Mouse (Mus musculus) forebrain, embryonic 12.5 days (tissue): ENCODE results near the gene Palmd. TPM values are rescaled to one million over a fixed set of nuclear protein-coding genes. Genes with fewer than 3 reads are reported as not detected.

Experiments
- ATAC-seq: fragments of 200-750 bp; cut with Nextera tagmentation; 2 replicates; pipeline ENCODE4 v1.8.0; 2017; ENCODE audit warnings: moderate TSS enrichment; ENCODE audit not compliant: low FRiP score
- H3K27ac ChIP-seq: fragments of 300-500 bp; sonication (generic); 2 replicates; pipeline ENCODE4 v1.5.1; 2016; ENCODE audit warnings: mild to moderate bottlenecking
- H3K27me3 ChIP-seq: fragments of 300-500 bp; sonication (generic); 2 replicates; pipeline ENCODE4 v1.6.1; 2016; ENCODE audit warnings: mild to moderate bottlenecking
- H3K36me3 ChIP-seq: fragments of 300-500 bp; sonication (generic); replicated peaks from 2 replicates; pipeline ENCODE4 v1.6.1; 2016; ENCODE audit warnings: mild to moderate bottlenecking
- H3K4me1 ChIP-seq: fragments of 300-500 bp; sonication (generic); 2 replicates; pipeline ENCODE4 v1.6.1; 2016
- H3K4me2 ChIP-seq: fragments of 300-500 bp; sonication (generic); 2 replicates; pipeline ENCODE4 v1.6.1; 2016; ENCODE audit warnings: mild to moderate bottlenecking, moderate library complexity
- H3K4me3 ChIP-seq: fragments of 300-500 bp; sonication (generic); replicated peaks from 2 replicates; pipeline ENCODE4 v1.5.1; 2016; ENCODE audit warnings: mild to moderate bottlenecking
- H3K9ac ChIP-seq: fragments of 300-500 bp; sonication (generic); 2 replicates; pipeline ENCODE4 v1.6.1; 2016; ENCODE audit warnings: mild to moderate bottlenecking
- H3K9me3 ChIP-seq: fragments of 300-500 bp; sonication (generic); 2 replicates; pipeline ENCODE4 v1.6.1; 2016
- WGBS: fragments of 180-500 bp; shearing (Covaris S2); methylation state at CpG from one replicate; pipeline ENCODE4 v1.1.7; 2016; 5-methylcytosine and 5-hydroxymethylcytosine counted together
- polyA plus RNA-seq: library from polyadenylated mRNA; unstranded; fragments of >200 nt; fragmentation: Nextera tagmentation; extraction: Ambion mirVana; gene quantifications from 2 replicates; pipeline ENCODE4 v1.2.1, GENCODE M21; 2016

Palmd gene
- polyA plus RNA-seq, 1 experiment from 2014 or later = 7.0 TPM

DNA sequence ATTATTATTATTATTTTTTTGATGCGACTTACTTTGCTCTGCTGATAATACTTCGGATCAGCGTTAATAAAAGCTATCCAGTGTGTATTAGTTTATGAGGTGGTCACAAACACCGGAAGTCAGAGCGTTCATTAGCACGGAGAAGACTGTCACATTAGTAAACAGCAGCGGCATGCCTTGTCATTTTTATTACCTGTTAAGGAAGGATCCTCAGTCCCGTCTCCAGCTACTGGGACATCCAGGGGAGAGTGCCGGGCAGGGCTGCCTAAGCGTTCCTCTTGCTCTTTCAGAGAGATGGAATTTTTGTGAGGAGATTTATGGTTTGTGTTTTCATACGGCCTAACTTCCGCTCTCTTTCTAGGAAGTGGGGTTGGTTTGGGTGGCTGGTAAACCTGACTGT is 45.7 kb downstream of the Palmd start:
- H3K4me2 ChIP-seq = no peak overlapping the region

DNA sequence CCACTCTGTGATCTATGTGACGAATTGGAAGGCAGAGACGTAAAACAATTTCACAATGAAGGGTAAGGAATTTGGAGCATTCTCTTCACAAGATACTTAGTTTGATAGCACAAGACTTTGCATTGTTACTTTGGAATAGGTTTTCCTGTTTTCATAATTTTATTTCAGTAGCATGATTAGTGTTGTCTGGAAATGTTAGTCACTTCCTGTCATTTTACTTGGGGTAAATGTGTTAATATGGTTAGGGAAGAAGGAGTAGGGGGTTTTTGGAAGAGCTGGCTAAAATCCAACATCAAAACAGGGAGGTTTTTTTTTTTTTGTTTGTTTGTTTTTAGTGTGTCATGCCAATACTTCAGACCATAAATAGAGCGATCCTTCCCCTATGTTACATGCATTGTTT is 47.3 kb downstream of the Palmd start:
- no peak overlapping the region for H3K27ac ChIP-seq
- no peak for ATAC-seq
- H3K4me3 ChIP-seq = no peak overlapping the region
- no peak overlapping the region for H3K4me2 ChIP-seq
- H3K4me1 ChIP-seq = no peaks in the 10 kb centered on the region
- WGBS = 90% methylated on average over 3 of the region's 3 CpGs
- no peak overlapping the region for H3K9ac ChIP-seq
- no peaks in the 10 kb centered on the region for H3K36me3 ChIP-seq
- H3K27me3 ChIP-seq = no peaks in the 10 kb centered on the region
- no peaks in the 10 kb centered on the region for H3K9me3 ChIP-seq

More for the DNA sequence above, 45.7 kb downstream of the Palmd start:
- 92% methylated on average over 12 of the region's 12 CpGs for WGBS
- no peaks in the 10 kb centered on the region for H3K27me3 ChIP-seq
- H3K36me3 ChIP-seq = no peaks in the 10 kb centered on the region
- H3K9me3 ChIP-seq = no peaks in the 10 kb centered on the region
- H3K9ac ChIP-seq = no peak overlapping the region
- H3K27ac ChIP-seq = no peak overlapping the region
- H3K4me3 ChIP-seq = no peak overlapping the region
- no peaks in the 10 kb centered on the region for H3K4me1 ChIP-seq
- ATAC-seq = no peak

GRCm38 (mm10) chr3:116917016-116917415 is 51.8 kb downstream of the Palmd start:
- Histone ChIP-seq H3K36me3 (no peaks in the 10 kb centered on the region), H3K27me3 (no peaks in the 10 kb centered on the region), H3K27ac (no peak overlapping the region), H3K9me3 (no peaks in the 10 kb centered on the region), H3K4me3 (no peak overlapping the region), H3K4me2 (no peak overlapping the region), H3K9ac (no peak overlapping the region), H3K4me1 (no peaks in the 10 kb centered on the region)
- ATAC-seq = no peak
- WGBS = 85% methylated on average over 4 of the region's 4 CpGs

DNA sequence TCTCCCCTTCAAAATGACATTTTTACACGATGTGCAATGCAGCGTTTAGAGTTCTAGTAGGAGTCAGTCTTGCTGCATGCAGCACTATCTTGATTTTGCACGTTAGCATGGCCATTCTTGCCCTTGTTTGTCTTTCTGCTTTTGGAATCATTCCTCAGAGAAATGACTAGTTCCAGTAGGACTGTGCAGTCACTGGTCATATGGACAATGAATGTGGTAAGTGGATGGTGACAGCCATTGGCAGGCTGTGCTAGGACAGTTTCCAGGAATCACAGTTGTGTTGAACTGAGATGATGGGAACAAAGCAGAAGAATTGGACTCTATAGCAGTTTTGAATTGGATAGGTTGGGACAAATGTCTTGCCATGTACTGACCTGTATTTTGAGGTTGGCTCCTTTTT is 53.9 kb downstream of the Palmd start:
- H3K4me3 ChIP-seq = no peak overlapping the region
- no peaks in the 10 kb centered on the region for H3K36me3 ChIP-seq
- H3K9ac ChIP-seq = no peak overlapping the region
- no peak for ATAC-seq
- no peaks in the 10 kb centered on the region for H3K4me1 ChIP-seq
- 86% methylated on average over 3 of the region's 3 CpGs for WGBS
- no peaks in the 10 kb centered on the region for H3K9me3 ChIP-seq
- H3K4me2 ChIP-seq = no peak overlapping the region
- H3K27me3 ChIP-seq = no peaks in the 10 kb centered on the region
- H3K27ac ChIP-seq = no peak overlapping the region

GRCm38 (mm10) chr3:116914374-116914773 is 54.4 kb downstream of the Palmd start:
- WGBS = 90% methylated on average over 6 of the region's 6 CpGs
- Histone ChIP-seq H3K27ac (no peak overlapping the region), H3K9me3 (no peaks in the 10 kb centered on the region), H3K4me3 (no peak overlapping the region), H3K9ac (no peak overlapping the region), H3K4me1 (no peaks in the 10 kb centered on the region), H3K36me3 (no peaks in the 10 kb centered on the region), H3K27me3 (no peaks in the 10 kb centered on the region), H3K4me2 (no peak overlapping the region)
- no peak for ATAC-seq

- Histone ChIP-seq H3K4me3 (no peak overlapping the region), H3K4me2 (no peak overlapping the region), H3K27ac (no peak overlapping the region), H3K9me3 (no peaks in the 10 kb centered on the region), H3K36me3 (no peaks in the 10 kb centered on the region), H3K4me1 (peaks cover 6% of the 10 kb centered on the region; the same call in 1 of the 2 replicates), H3K9ac (no peak overlapping the region), H3K27me3 (no peaks in the 10 kb centered on the region)
- no peak for ATAC-seq
- 77% methylated on average over 9 of the region's 9 CpGs for WGBS
These were observed 62.2 kb downstream of the Palmd start for GRCm38 (mm10) chr3:116906596-116906995.

DNA sequence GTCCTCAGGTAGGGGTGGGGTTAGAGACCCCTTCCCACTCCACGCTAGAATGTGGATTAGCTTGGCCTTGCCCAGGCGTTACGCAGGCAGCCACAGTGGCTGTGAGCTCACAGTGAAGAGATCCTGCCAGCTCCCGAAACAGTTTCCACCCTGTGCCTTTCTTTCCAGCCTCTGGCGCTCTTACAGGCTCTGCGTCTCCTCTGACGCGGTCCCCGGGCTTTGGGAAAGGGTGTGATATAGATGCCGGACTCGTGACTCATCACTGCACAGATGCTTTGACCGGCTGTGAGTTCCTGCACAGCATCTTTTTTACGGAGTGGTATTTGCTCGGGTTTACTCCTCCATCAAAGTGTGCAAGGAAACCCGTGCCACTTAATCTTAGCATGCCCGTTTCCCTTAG is 62.9 kb downstream of the Palmd start:
- Histone ChIP-seq H3K36me3 (no peaks in the 10 kb centered on the region), H3K27ac (no peak overlapping the region), H3K4me2 (no peak overlapping the region), H3K4me1 (peaks cover 6% of the 10 kb centered on the region; the same call in 1 of the 2 replicates), H3K4me3 (no peak overlapping the region), H3K9ac (no peak overlapping the region), H3K9me3 (no peaks in the 10 kb centered on the region), H3K27me3 (no peaks in the 10 kb centered on the region)
- 90% methylated on average over 16 of the region's 16 CpGs for WGBS
- no peak for ATAC-seq

GRCm38 (mm10) chr3:116904158-116904557 is 64.6 kb downstream of the Palmd start:
- no peaks in the 10 kb centered on the region for H3K27me3 ChIP-seq
- no peak overlapping the region for H3K27ac ChIP-seq
- H3K4me1 ChIP-seq = peaks cover 6% of the 10 kb centered on the region; the same call in 1 of the 2 replicates
- H3K4me3 ChIP-seq = no peak overlapping the region
- H3K36me3 ChIP-seq = no peaks in the 10 kb centered on the region
- H3K9ac ChIP-seq = no peak overlapping the region
- WGBS = 19% methylated on average over 6 of the region's 6 CpGs
- no peak overlapping the region for H3K4me2 ChIP-seq
- H3K9me3 ChIP-seq = no peaks in the 10 kb centered on the region
- ATAC-seq = peak; percentile 58; the same call in 1 of the 2 replicates

DNA sequence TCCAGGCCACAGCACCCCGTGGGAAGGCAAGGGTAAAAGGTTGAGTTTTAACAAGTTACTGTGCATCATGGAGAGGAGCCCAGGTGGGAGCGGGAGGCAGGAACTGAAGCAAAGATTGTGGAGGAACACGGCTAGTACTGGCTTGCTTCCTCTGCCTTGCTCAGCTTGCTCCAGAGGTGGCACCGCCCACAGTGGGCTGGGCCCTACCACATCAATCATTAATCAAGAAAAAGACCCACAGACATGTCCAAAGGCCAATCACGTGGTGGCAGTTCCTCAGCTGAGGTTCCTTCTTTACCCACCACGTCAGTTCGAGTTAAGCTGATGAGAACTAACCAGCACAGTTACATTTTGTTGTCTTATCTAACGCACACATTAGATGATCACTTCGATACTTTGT is 75.9 kb downstream of the Palmd start:
- Histone ChIP-seq H3K9ac (no peak overlapping the region), H3K27me3 (no peaks in the 10 kb centered on the region), H3K9me3 (no peaks in the 10 kb centered on the region), H3K4me2 (no peak overlapping the region), H3K27ac (no peak overlapping the region), H3K36me3 (no peaks in the 10 kb centered on the region), H3K4me3 (no peak overlapping the region), H3K4me1 (peaks cover 11% of the 10 kb centered on the region)
- ATAC-seq = no peak
- 88% methylated on average over 9 of the region's 9 CpGs for WGBS

DNA sequence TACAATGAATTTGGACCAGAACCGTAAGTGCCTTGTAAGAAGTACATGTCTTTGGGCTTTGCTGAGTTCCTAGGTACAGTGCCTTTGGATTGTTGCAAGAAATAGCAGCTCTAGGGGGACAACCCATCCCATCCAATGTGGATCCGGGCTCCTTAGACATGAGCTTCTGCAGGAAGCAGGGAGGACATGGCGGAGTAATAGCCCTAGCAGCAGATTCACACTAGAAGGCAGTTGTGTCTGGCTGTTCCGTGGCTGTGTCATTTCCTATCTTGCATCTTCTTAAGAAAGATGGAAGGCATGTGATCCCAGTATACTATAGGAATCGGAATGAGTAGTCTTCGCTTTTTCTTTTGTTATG is 76.6 kb downstream of the Palmd start:
- Histone ChIP-seq H3K27me3 (no peaks in the 10 kb centered on the region), H3K9me3 (no peaks in the 10 kb centered on the region), H3K9ac (no peak overlapping the region), H3K4me1 (peaks cover 11% of the 10 kb centered on the region), H3K27ac (no peak overlapping the region), H3K4me3 (no peak overlapping the region), H3K4me2 (peak overlapping the region; percentile 15; the same call in 1 of the 2 replicates), H3K36me3 (no peaks in the 10 kb centered on the region)
- ATAC-seq = peak; percentile 20; the same call in 1 of the 2 replicates
- 85% methylated on average over 6 of the region's 6 CpGs for WGBS

- no peaks in the 10 kb centered on the region for H3K9me3 ChIP-seq
- WGBS = 54% methylated on average over 17 of the region's 17 CpGs
- peak; percentile 77; the same call in 1 of the 2 replicates for ATAC-seq
- H3K27me3 ChIP-seq = no peaks in the 10 kb centered on the region
- no peak overlapping the region for H3K4me3 ChIP-seq
- H3K27ac ChIP-seq = no peak overlapping the region
- no peak overlapping the region for H3K9ac ChIP-seq
- H3K4me2 ChIP-seq = peak overlapping the region; percentile 15; the same call in 1 of the 2 replicates
- no peaks in the 10 kb centered on the region for H3K36me3 ChIP-seq
- H3K4me1 ChIP-seq = peaks cover 11% of the 10 kb centered on the region
These were observed 77.2 kb downstream of the Palmd start for GRCm38 (mm10) chr3:116891436-116892205.

- Histone ChIP-seq H3K9ac (no peak overlapping the region), H3K4me3 (no peak overlapping the region), H3K4me1 (peaks cover 11% of the 10 kb centered on the region), H3K9me3 (no peaks in the 10 kb centered on the region), H3K36me3 (no peaks in the 10 kb centered on the region), H3K27ac (no peak overlapping the region), H3K4me2 (no peak overlapping the region), H3K27me3 (no peaks in the 10 kb centered on the region)
- no peak for ATAC-seq
- WGBS = 95% methylated on average over 4 of the region's 4 CpGs
These were observed 78.2 kb downstream of the Palmd start for GRCm38 (mm10) chr3:116890576-116890975.

DNA sequence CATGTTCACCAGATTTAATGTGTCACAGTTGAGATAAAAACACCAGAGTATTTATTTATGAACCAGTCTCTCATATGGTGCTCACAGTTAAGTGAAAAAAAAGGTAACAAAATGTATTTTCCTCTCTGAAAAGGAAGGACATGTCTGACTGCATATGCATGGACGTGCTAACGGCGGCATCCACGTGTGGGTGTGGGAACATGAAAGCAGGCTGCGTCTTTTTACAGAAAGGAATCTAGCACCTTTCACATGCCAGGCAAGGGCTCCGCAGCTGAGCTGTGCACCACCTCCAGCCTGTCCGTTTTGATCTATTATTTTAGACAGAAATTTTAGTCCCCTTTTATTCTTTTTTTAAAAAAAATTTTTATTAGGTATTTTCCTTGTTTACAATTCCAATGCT is 79.4 kb downstream of the Palmd start:
- Histone ChIP-seq H3K4me1 (peaks cover 11% of the 10 kb centered on the region), H3K36me3 (no peaks in the 10 kb centered on the region), H3K27ac (no peak overlapping the region), H3K4me2 (no peak overlapping the region), H3K27me3 (no peaks in the 10 kb centered on the region), H3K9ac (no peak overlapping the region), H3K9me3 (no peaks in the 10 kb centered on the region), H3K4me3 (no peak overlapping the region)
- ATAC-seq = no peak
- 92% methylated on average over 7 of the region's 7 CpGs for WGBS
